Mouse (Mus musculus) heart, embryonic 10.5 days (tissue): ENCODE results near the gene Atp1b3. TPM values are rescaled to one million over a fixed set of nuclear protein-coding genes. Genes with fewer than 3 reads are reported as not detected.
"Not testable (repeated sequence)": the region's sequence is repeated elsewhere in the genome, so short reads cannot be mapped to it uniquely, and the experiment has no call there.

ENCODE experiments used
- DNase-seq: peaks from one replicate; pipeline ENCODE4 v3.0.0-alpha.2; 2017; ENCODE audit warnings: low spot score
- H3K27ac ChIP-seq: fragments of 300-500 bp; sonication (generic); 2 replicates; pipeline ENCODE4 v1.5.1; 2016; ENCODE audit warnings: mild to moderate bottlenecking
- H3K27me3 ChIP-seq: fragments of 300-500 bp; sonication (generic); 2 replicates; pipeline ENCODE4 v1.6.1; 2016; ENCODE audit warnings: mild to moderate bottlenecking; ENCODE audit not compliant: poor library complexity, insufficient read depth, severe bottlenecking
- H3K36me3 ChIP-seq: fragments of 300-500 bp; sonication (generic); 2 replicates; pipeline ENCODE4 v1.6.1; 2016; ENCODE audit warnings: mild to moderate bottlenecking, moderate library complexity
- H3K4me1 ChIP-seq: fragments of 300-500 bp; sonication (generic); 2 replicates; pipeline ENCODE4 v1.6.1; 2016; ENCODE audit warnings: mild to moderate bottlenecking
- H3K4me3 ChIP-seq: fragments of 300-500 bp; sonication (generic); 2 replicates; pipeline ENCODE4 v1.5.1; 2016; ENCODE audit warnings: mild to moderate bottlenecking, moderate library complexity
- H3K9me3 ChIP-seq: fragments of 300-500 bp; sonication (generic); 2 replicates; pipeline ENCODE4 v1.6.1; 2016; ENCODE audit warnings: mild to moderate bottlenecking, moderate library complexity
- WGBS: fragments of 180-500 bp; shearing (Covaris S2); methylation state at CpG from one replicate; pipeline ENCODE4 v1.1.7; 2016; 5-methylcytosine and 5-hydroxymethylcytosine counted together
- polyA plus RNA-seq: library from polyadenylated mRNA; unstranded; fragments of >200 nt; fragmentation: Nextera tagmentation; extraction: Ambion mirVana; gene quantifications from 2 replicates; pipeline ENCODE4 v1.2.1, GENCODE M21; 2016

The Atp1b3 gene
- polyA plus RNA-seq, 1 experiment from 2014 or later, result 163 TPM

DNA sequence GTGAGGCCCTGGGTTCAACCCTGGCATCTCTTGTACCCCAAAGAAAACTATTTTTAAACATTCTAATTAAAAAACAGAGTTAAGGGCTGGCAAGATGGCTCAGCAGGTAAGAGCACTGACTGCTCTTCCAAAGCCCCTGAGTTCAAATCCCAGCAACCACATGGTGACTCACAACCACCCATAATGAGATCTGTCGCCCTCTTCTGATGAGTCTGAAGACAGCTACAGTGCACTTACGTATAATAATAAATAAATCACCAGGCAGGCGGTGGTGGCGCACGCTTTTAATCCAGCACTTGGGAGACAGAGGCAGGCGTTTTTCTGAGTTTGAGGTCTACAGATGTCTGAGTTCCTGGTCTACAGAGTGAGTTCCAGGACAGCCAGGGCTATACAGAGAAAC lies 12.5 kb downstream of the Atp1b3 start:
- not testable (repeated sequence) for H3K9me3 ChIP-seq, H3K27ac ChIP-seq
- 89% methylated on average over 6 of the region's 6 CpGs for WGBS

DNA sequence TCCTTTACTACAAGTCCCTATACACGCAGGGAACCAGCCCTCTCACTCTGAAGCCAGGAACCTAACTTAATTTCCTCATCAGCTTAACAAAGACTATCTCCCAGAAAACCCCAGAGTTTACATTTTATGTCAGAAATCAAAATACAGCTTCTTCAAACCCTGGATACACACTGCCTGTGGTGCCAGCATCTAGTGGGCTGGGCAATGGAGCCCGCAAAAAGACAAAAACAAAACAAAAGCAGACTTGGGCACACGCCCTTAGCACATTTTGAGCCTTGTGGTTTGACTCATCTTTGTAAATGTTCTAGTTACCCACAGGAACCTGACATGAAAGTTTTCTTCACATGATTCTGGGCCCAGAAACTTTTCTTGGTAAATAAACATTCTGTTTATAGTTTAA lies 13.8 kb downstream of the Atp1b3 start:
- H3K9me3 ChIP-seq, result no peaks in the 10 kb centered on the region
- no peak for DNase-seq
- H3K27me3 ChIP-seq, result no peaks in the 10 kb centered on the region
- WGBS, result 59% methylated on average over 3 of the region's 3 CpGs
- peaks cover 13% of the 10 kb centered on the region; the same call in 1 of the 2 replicates for H3K36me3 ChIP-seq
- H3K4me1 ChIP-seq, result peaks cover 28% of the 10 kb centered on the region
- no peak overlapping the region for H3K27ac ChIP-seq
- no peak overlapping the region for H3K4me3 ChIP-seq

More for the DNA sequence above, 12.5 kb downstream of the Atp1b3 start:
- DNase-seq, H3K4me3 ChIP-seq, H3K27me3 ChIP-seq: not testable (repeated sequence)
- Histone ChIP-seq H3K36me3 (0 out of 2 replicates have a peak, but pooled peaks cover 10% of the 10 kb centered on the region), H3K4me1 (peaks cover 28% of the 10 kb centered on the region)

DNA sequence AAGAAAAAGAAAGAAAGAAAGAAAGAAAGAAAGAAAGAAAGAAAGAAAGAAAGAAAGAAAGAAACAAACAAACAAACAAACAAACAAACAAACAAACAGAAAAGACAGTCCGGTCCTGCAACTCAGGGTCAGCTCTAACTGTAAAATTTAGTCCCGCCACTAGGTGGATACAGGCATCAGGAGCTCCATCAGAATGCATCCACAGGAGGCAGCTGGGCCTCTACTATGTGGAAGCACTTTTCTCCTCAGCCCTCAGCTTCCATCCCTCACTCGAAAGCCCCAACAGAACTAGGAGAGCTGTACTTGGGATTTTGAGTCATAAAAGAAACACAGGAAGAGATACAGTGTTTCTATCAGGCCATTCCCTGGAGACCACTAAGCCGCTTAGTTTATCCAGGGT lies 14.2 kb downstream of the Atp1b3 start:
- WGBS, result 38% methylated on average over 4 of the region's 4 CpGs
- Histone ChIP-seq H3K36me3 (peaks cover 14% of the 10 kb centered on the region; the same call in 1 of the 2 replicates), H3K4me1 (peaks cover 28% of the 10 kb centered on the region), H3K27ac (no peak overlapping the region), H3K4me3 (no peak overlapping the region), H3K27me3 (no peaks in the 10 kb centered on the region), H3K9me3 (no peaks in the 10 kb centered on the region)
- no peak for DNase-seq

- Histone ChIP-seq H3K27me3 (no peaks in the 10 kb centered on the region), H3K27ac (peak overlapping the region; percentile 74), H3K4me1 (peaks cover 24% of the 10 kb centered on the region), H3K4me3 (no peak overlapping the region), H3K9me3 (no peaks in the 10 kb centered on the region), H3K36me3 (peaks cover 19% of the 10 kb centered on the region; the same call in 1 of the 2 replicates)
- no peak for DNase-seq
- 55% methylated on average over 5 of the region's 5 CpGs for WGBS
Observed at GRCm38 (mm10) chr9:96348885-96349284, 15.4 kb downstream of the Atp1b3 start.

DNA sequence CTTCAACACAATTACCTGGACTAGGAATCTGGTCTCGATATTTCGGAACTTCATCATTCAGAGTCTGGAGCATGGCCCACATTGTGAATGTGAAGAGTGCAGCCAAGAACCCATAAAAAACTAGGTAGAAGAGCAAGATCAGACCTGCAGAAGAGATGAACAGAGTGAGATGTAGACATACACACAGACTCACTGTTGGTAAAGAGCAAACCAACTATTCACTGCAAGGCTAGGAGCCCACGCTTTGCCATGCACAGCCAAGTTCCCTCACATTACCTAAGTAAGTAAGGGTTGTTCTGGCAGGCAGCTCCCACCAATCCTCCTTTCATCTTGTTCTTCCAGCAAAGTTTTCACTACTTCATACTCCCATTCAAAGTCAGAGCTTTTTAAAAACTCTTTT lies 18.5 kb downstream of the Atp1b3 start:
- WGBS, result 100% methylated on average over 3 of the region's 3 CpGs
- Histone ChIP-seq H3K27me3 (no peaks in the 10 kb centered on the region), H3K9me3 (no peaks in the 10 kb centered on the region), H3K36me3 (peaks cover 35% of the 10 kb centered on the region), H3K4me1 (peaks cover 11% of the 10 kb centered on the region), H3K27ac (no peak overlapping the region), H3K4me3 (no peak overlapping the region)
- no peak for DNase-seq

DNA sequence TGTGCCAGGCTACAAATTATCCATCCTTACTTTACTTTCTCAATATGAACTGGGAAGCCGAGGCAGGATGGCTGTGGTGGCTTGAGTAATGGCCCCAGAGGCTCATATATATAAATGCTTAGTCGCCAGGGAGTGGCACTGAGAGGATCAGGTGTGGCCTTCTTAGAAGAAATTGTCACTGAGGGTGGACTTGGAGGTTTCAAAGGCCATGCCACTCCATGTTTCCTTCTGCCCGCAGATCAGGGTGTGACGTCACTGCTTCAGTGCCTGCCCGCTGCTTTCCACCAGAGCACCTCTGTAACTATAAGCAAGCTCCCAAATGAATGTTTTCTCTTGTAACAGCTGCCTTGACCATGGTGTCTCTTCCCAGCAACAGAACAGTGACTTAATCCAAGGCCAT lies 33.1 kb downstream of the Atp1b3 start:
- DNase-seq, result no peak
- whole genome bisulfite sequencing, result 93% methylated on average over 5 of the region's 5 CpGs
- H3K9me3 ChIP-seq, result no peaks in the 10 kb centered on the region
- peaks cover 9% of the 10 kb centered on the region for H3K4me1 ChIP-seq
- H3K36me3 ChIP-seq, result peaks cover 47% of the 10 kb centered on the region
- H3K27ac ChIP-seq, result no peak overlapping the region
- no peak overlapping the region for H3K4me3 ChIP-seq
- no peaks in the 10 kb centered on the region for H3K27me3 ChIP-seq

- Histone ChIP-seq H3K4me3 (no peak overlapping the region), H3K9me3 (no peaks in the 10 kb centered on the region), H3K36me3 (peaks cover 25% of the 10 kb centered on the region), H3K27me3 (no peaks in the 10 kb centered on the region), H3K4me1 (peaks cover 15% of the 10 kb centered on the region), H3K27ac (no peak overlapping the region)
- no peak for DNase-seq
- 81% methylated on average over 4 of the region's 4 CpGs for WGBS
Observed at GRCm38 (mm10) chr9:96328226-96328625, 36.0 kb downstream of the Atp1b3 start.

DNA sequence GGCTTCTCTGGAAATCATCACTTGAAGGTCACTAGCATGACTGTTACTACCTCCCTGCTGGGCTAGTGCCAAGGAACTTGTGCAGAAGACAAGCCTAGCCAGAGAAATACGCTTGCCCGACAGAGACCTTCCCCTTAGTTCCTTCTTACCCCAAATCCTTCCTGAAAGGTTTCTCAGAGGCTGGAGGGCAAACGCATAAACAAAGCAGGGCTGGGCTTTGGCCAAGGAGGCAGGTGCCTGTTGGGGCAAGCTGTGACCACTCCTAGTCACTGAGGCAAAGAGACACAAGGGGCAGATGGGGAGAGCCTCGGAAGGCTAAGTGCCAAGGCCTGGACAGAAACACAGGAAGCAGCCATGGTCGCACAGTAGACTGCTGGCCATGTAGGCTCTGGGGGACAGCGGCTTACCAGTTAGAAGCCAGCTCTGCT lies 37.7 kb downstream of the Atp1b3 start:
- Histone ChIP-seq H3K9me3 (no peaks in the 10 kb centered on the region), H3K4me3 (no peak overlapping the region), H3K4me1 (peaks cover 15% of the 10 kb centered on the region), H3K27me3 (no peaks in the 10 kb centered on the region), H3K27ac (peak overlapping the region; percentile 3; the same call in 1 of the 2 replicates), H3K36me3 (peaks cover 16% of the 10 kb centered on the region; the same call in 1 of the 2 replicates)
- 69% methylated on average over 6 of the region's 6 CpGs for WGBS
- no peak for DNase-seq

- Histone ChIP-seq H3K27ac (no peak overlapping the region), H3K4me3 (no peak overlapping the region)
- WGBS, result 55% methylated on average over 4 of the region's 4 CpGs
Observed at GRCm38 (mm10) chr9:96324502-96324901, 39.7 kb downstream of the Atp1b3 start.

DNA sequence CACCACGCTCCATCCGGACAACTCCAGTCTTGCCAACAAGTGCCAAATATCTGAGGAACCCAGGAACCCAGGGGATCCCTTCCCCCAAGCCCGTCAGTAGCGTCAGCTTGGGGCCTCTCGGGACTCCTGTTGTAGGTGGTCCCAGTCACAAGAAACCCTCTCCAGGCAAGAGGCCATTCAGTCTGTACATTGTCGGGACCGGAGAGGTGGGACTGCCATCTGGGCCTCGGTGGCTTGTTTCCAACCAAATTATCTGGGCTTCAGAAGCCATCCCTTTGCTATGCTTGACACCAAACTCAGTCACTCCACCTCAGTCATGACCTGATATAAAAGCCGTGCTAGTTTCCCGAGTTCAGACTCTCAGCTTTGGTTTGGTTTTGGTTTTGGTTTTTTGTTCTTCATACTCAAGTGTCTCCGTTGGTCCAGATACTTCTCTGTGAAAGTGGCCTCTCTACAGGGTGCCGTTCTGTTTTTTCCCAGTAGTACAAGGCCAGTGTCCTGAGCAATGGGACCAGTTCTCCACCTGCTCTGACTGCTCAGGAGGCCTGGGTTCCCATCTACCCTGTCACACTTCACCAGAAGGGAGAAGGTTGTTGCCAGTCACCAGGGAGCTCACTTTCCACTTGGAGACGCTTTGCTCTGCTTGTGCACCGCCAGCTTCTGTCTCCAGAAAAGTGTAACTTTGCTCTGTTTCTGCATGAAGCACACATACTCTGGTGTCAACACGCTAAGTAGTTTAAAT lies 41.7 kb downstream of the Atp1b3 start:
- Histone ChIP-seq H3K9me3 (no peaks in the 10 kb centered on the region), H3K27ac (no peak overlapping the region), H3K27me3 (no peaks in the 10 kb centered on the region), H3K4me3 (no peak overlapping the region), H3K36me3 (peaks cover 33% of the 10 kb centered on the region), H3K4me1 (peaks cover 15% of the 10 kb centered on the region)
- WGBS, result 87% methylated on average over 15 of the region's 15 CpGs
- no peak for DNase-seq

More at GRCm38 (mm10) chr9:96324502-96324901, 39.7 kb downstream of the Atp1b3 start:
- Histone ChIP-seq H3K36me3 (peaks cover 15% of the 10 kb centered on the region; the same call in 1 of the 2 replicates), H3K27me3 (no peaks in the 10 kb centered on the region), H3K4me1 (peaks cover 15% of the 10 kb centered on the region), H3K9me3 (no peaks in the 10 kb centered on the region)
- no peak for DNase-seq

GRCm38 (mm10) chr9:96320551-96320980 lies 43.7 kb downstream of the Atp1b3 start:
- Histone ChIP-seq H3K27me3 (no peaks in the 10 kb centered on the region), H3K27ac (no peak overlapping the region), H3K9me3 (no peaks in the 10 kb centered on the region), H3K36me3 (peaks cover 42% of the 10 kb centered on the region), H3K4me1 (peaks cover 5% of the 10 kb centered on the region; the same call in 1 of the 2 replicates), H3K4me3 (no peak overlapping the region)
- WGBS, result 85% methylated on average over 6 of the region's 6 CpGs
- no peak for DNase-seq

GRCm38 (mm10) chr9:96319333-96319732 lies 44.9 kb downstream of the Atp1b3 start:
- DNase-seq, result no peak
- no peaks in the 10 kb centered on the region for H3K4me1 ChIP-seq
- no peak overlapping the region for H3K27ac ChIP-seq
- H3K36me3 ChIP-seq, result peaks cover 51% of the 10 kb centered on the region
- WGBS, result 75% methylated on average over 5 of the region's 5 CpGs
- no peaks in the 10 kb centered on the region for H3K27me3 ChIP-seq
- no peaks in the 10 kb centered on the region for H3K9me3 ChIP-seq
- no peak overlapping the region for H3K4me3 ChIP-seq

- DNase-seq, result no peak
- Histone ChIP-seq H3K27me3 (no peaks in the 10 kb centered on the region), H3K9me3 (no peaks in the 10 kb centered on the region), H3K27ac (no peak overlapping the region), H3K36me3 (peaks cover 69% of the 10 kb centered on the region), H3K4me3 (no peak overlapping the region), H3K4me1 (no peaks in the 10 kb centered on the region)
- WGBS, result 79% methylated on average over 3 of the region's 3 CpGs
Observed at GRCm38 (mm10) chr9:96312074-96312473, 52.2 kb downstream of the Atp1b3 start.
